Mouse (Mus musculus): ENCODE measurements around the gene Colca2. TPM values are rescaled to one million over a fixed set of nuclear protein-coding genes. Genes with fewer than 3 reads are reported as not detected.
A peak's percentile ranks its signal among the peaks of the same experiment; 100 is the strongest.

Colca2 gene
- total and polyA plus RNA-seq, 2 experiments from 2014 or later, result 3.0 to 12.4 TPM

DNA sequence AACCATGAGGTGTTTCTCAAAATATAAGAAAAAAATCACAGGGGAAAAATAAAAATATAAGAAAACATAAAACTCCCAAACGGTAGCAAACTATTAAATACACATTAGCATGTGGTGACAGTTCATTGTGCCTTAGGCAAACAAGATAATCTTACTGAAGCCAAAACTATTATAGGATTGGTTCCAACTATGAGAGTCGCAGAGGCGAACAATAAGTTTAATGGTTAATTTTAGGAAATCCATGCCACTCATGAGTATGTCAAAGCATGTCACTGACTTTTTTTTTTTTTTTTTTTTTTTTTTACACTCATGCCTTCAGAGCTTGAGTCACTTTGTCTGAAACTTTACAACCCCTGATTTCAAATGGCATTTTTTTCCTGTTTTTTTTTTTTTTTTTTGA, 28.0 kb upstream of the Colca2 start:
- TF ChIP-seq EP300 (IDR thresholded peaks at IDR 0.05; ENCODE audit: low read depth), result no peak
- TF ChIP-seq CTCF (IDR thresholded peaks at IDR 0.05; ENCODE audit: low read depth), result no peak
- H3K36me3 ChIP-seq (replicated peaks; ENCODE audit: control insufficient read depth, insufficient read depth, low read length), result no peaks in the 10 kb centered on the region
- H3K27ac ChIP-seq (ENCODE audit: low read depth), result no peak overlapping the region
- H3K4me1 ChIP-seq (ENCODE audit: control insufficient read depth, insufficient read depth), result no peaks in the 10 kb centered on the region
- no peaks in the 10 kb centered on the region for H3K9me3 ChIP-seq (replicated peaks; ENCODE audit: control insufficient read depth, low read length)
- no peak overlapping the region for H3K9ac ChIP-seq (replicated peaks; ENCODE audit: low read depth, low read length)
- ATAC-seq (ENCODE audit: insufficient read depth, low read depth), result no peak
- H3K4me2 ChIP-seq (ENCODE audit: low read depth, low read length), result no peak overlapping the region
- no peak for DNase-seq (ENCODE audit: low spot score)
- 85% methylated on average over 3 of the region's 3 CpGs for WGBS
- no peak overlapping the region for H3K4me3 ChIP-seq (ENCODE audit: low read depth, low read length)
- no peaks in the 10 kb centered on the region for H3K27me3 ChIP-seq (ENCODE audit: control insufficient read depth, insufficient read depth, low read length)

- Histone ChIP-seq H3K9me3 (replicated peaks; ENCODE audit: control insufficient read depth, low read length) (no peaks in the 10 kb centered on the region), H3K36me3 (replicated peaks; ENCODE audit: control insufficient read depth, insufficient read depth, low read length) (no peaks in the 10 kb centered on the region), H3K27ac (ENCODE audit: low read depth) (no peak overlapping the region), H3K4me2 (ENCODE audit: low read depth, low read length) (no peak overlapping the region), H3K27me3 (ENCODE audit: control insufficient read depth, insufficient read depth, low read length) (no peaks in the 10 kb centered on the region), H3K4me1 (ENCODE audit: control insufficient read depth, insufficient read depth) (no peaks in the 10 kb centered on the region), H3K4me3 (ENCODE audit: low read depth, low read length) (no peak overlapping the region), H3K9ac (replicated peaks; ENCODE audit: low read depth, low read length) (no peak overlapping the region)
- WGBS, result 68% methylated on average over 3 of the region's 3 CpGs
- DNase-seq (ENCODE audit: low spot score) (no peak), ATAC-seq (ENCODE audit: insufficient read depth, low read depth) (no peak)
- TF ChIP-seq EP300 (IDR thresholded peaks at IDR 0.05; ENCODE audit: low read depth), result no peak
- no peak for TF ChIP-seq CTCF (IDR thresholded peaks at IDR 0.05; ENCODE audit: low read depth)
Observed at GRCm38 (mm10) chr9:51305146-51305545, 26.8 kb upstream of the Colca2 start.

GRCm38 (mm10) chr9:51303980-51304379, 25.6 kb upstream of the Colca2 start:
- no peak overlapping the region for H3K4me2 ChIP-seq (ENCODE audit: low read depth, low read length)
- H3K9ac ChIP-seq (replicated peaks; ENCODE audit: low read depth, low read length), result no peak overlapping the region
- no peaks in the 10 kb centered on the region for H3K27me3 ChIP-seq (ENCODE audit: control insufficient read depth, insufficient read depth, low read length)
- no peaks in the 10 kb centered on the region for H3K4me1 ChIP-seq (ENCODE audit: control insufficient read depth, insufficient read depth)
- ATAC-seq (ENCODE audit: insufficient read depth, low read depth) (no peak), DNase-seq (ENCODE audit: low spot score) (no peak)
- no peaks in the 10 kb centered on the region for H3K36me3 ChIP-seq (replicated peaks; ENCODE audit: control insufficient read depth, insufficient read depth, low read length)
- H3K4me3 ChIP-seq (ENCODE audit: low read depth, low read length), result no peak overlapping the region
- TF ChIP-seq CTCF (IDR thresholded peaks at IDR 0.05; ENCODE audit: low read depth) (no peak), EP300 (IDR thresholded peaks at IDR 0.05; ENCODE audit: low read depth) (no peak)
- WGBS, result 42% methylated on average over 5 of the region's 5 CpGs
- H3K27ac ChIP-seq (ENCODE audit: low read depth), result no peak overlapping the region
- H3K9me3 ChIP-seq (replicated peaks; ENCODE audit: control insufficient read depth, low read length), result no peaks in the 10 kb centered on the region

GRCm38 (mm10) chr9:51293541-51293940, 15.2 kb upstream of the Colca2 start:
- DNase-seq (ENCODE audit: low spot score), result no peak
- H3K27me3 ChIP-seq (ENCODE audit: control insufficient read depth, insufficient read depth, low read length), result no peaks in the 10 kb centered on the region
- H3K9ac ChIP-seq (replicated peaks; ENCODE audit: low read depth, low read length), result no peak overlapping the region
- WGBS, result 66% methylated on average over 8 of the region's 8 CpGs
- no peak overlapping the region for H3K27ac ChIP-seq (ENCODE audit: low read depth)
- no peaks in the 10 kb centered on the region for H3K4me1 ChIP-seq (ENCODE audit: control insufficient read depth, insufficient read depth)
- no peak overlapping the region for H3K4me3 ChIP-seq (ENCODE audit: low read depth, low read length)
- 0 out of 2 replicates have a peak, but pooled peaks cover 7% of the 10 kb centered on the region for H3K9me3 ChIP-seq (replicated peaks; ENCODE audit: control insufficient read depth, low read length)
- no peaks in the 10 kb centered on the region for H3K36me3 ChIP-seq (replicated peaks; ENCODE audit: control insufficient read depth, insufficient read depth, low read length)
- TF ChIP-seq CTCF (IDR thresholded peaks at IDR 0.05; ENCODE audit: low read depth) (no peak), EP300 (IDR thresholded peaks at IDR 0.05; ENCODE audit: low read depth) (no peak)
- no peak for ATAC-seq (ENCODE audit: insufficient read depth, low read depth)
- no peak overlapping the region for H3K4me2 ChIP-seq (ENCODE audit: low read depth, low read length)

- Histone ChIP-seq H3K9me3 (replicated peaks; ENCODE audit: control insufficient read depth, low read length) (no peaks in the 10 kb centered on the region), H3K36me3 (replicated peaks; ENCODE audit: control insufficient read depth, insufficient read depth, low read length) (no peaks in the 10 kb centered on the region), H3K4me3 (ENCODE audit: low read depth, low read length) (no peak overlapping the region), H3K27ac (ENCODE audit: low read depth) (no peak overlapping the region), H3K27me3 (ENCODE audit: control insufficient read depth, insufficient read depth, low read length) (no peaks in the 10 kb centered on the region), H3K9ac (replicated peaks; ENCODE audit: low read depth, low read length) (no peak overlapping the region), H3K4me2 (ENCODE audit: low read depth, low read length) (no peak overlapping the region), H3K4me1 (ENCODE audit: control insufficient read depth, insufficient read depth) (no peaks in the 10 kb centered on the region)
- WGBS, result 28% methylated on average over 4 of the region's 4 CpGs
- ATAC-seq (ENCODE audit: insufficient read depth, low read depth), result no peak
- DNase-seq (ENCODE audit: low spot score), result peak; percentile 62
- TF ChIP-seq EP300 (IDR thresholded peaks at IDR 0.05; ENCODE audit: low read depth) (no peak), CTCF (IDR thresholded peaks at IDR 0.05; ENCODE audit: low read depth) (peak; percentile 88)
Observed at GRCm38 (mm10) chr9:51292674-51293073, 14.3 kb upstream of the Colca2 start.

DNA sequence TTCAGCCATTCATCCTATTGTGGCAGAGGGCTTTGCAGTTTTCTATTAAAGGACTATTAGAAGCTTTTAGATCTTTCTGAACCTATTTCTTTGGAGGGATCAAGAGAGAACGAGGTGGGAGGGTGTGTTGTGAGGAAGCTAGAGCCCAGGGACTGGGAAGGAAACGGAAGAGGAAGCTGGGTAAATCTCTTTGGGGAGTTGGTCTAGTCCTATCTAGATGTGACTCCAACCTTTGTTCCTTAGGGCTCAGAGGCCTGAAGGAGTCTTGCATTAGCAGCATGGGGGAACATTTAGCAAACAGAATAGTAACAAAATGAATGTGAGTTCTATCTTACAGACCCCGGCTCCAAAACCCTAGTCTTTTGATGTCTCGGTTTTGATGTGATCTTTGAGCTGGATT, 12.6 kb upstream of the Colca2 start:
- Histone ChIP-seq H3K4me2 (ENCODE audit: low read depth, low read length) (no peak overlapping the region), H3K4me1 (ENCODE audit: control insufficient read depth, insufficient read depth) (no peaks in the 10 kb centered on the region), H3K9me3 (replicated peaks; ENCODE audit: control insufficient read depth, low read length) (no peaks in the 10 kb centered on the region), H3K27me3 (ENCODE audit: control insufficient read depth, insufficient read depth, low read length) (no peaks in the 10 kb centered on the region), H3K9ac (replicated peaks; ENCODE audit: low read depth, low read length) (no peak overlapping the region), H3K4me3 (ENCODE audit: low read depth, low read length) (no peak overlapping the region), H3K36me3 (replicated peaks; ENCODE audit: control insufficient read depth, insufficient read depth, low read length) (no peaks in the 10 kb centered on the region), H3K27ac (ENCODE audit: low read depth) (no peak overlapping the region)
- no peak for TF ChIP-seq CTCF (IDR thresholded peaks at IDR 0.05; ENCODE audit: low read depth)
- TF ChIP-seq EP300 (IDR thresholded peaks at IDR 0.05; ENCODE audit: low read depth), result no peak
- 64% methylated on average over 4 of the region's 4 CpGs for WGBS
- no peak for ATAC-seq (ENCODE audit: insufficient read depth, low read depth)
- DNase-seq (ENCODE audit: low spot score), result no peak

All from heart, postnatal 0 days (tissue).